Mouse (Mus musculus) urinary bladder, postnatal 0 days (tissue): ENCODE results near the gene Defa21. TPM values are rescaled to one million over a fixed set of nuclear protein-coding genes. Genes with fewer than 3 reads are reported as not detected.

ENCODE experiments used
- polyA plus RNA-seq: library from polyadenylated mRNA; unstranded; fragments of >200 nt; fragmentation: Nextera tagmentation; extraction: Ambion mirVana; gene quantifications from 2 replicates; pipeline ENCODE4 v1.2.1, GENCODE M21; 2015

The Defa21 gene
- not detected in 2 replicates for polyA plus RNA-seq

GRCm38 (mm10) chr8:21025245-21025644 is at the start of gene Defa21:
Gene Defa21, plus strand, starts transcription at chr8:21025545.

GRCm38 (mm10) chr8:21054747-21055146 is 29.4 kb downstream of the Defa21 start, which contains the start of gene Defa23:
Gene Defa23, plus strand, starts transcription at chr8:21055047.

GRCm38 (mm10) chr8:21064738-21065137 is 39.4 kb downstream of the Defa21 start, which contains the start of gene Defa35:
Gene Defa35, plus strand, starts transcription at chr8:21065038.

Other genes with a start within 250 kb of the Defa21 start
- not detected in 2 replicates for gene Defb33, start 132.9 kb upstream of the Defa21 start, polyA plus RNA-seq
- gene Gm15056, start 122.9 kb upstream of the Defa21 start, polyA plus RNA-seq, result not detected in 2 replicates
- not detected in 2 replicates for gene Gm6040, start 103.5 kb upstream of the Defa21 start, polyA plus RNA-seq
- not detected in 2 replicates for gene AY761185, start 80.8 kb upstream of the Defa21 start, polyA plus RNA-seq
- gene Defa23, start 29.5 kb downstream of the Defa21 start, polyA plus RNA-seq, result not detected in 2 replicates
- not detected in 2 replicates for gene Defa35, start 39.5 kb downstream of the Defa21 start, polyA plus RNA-seq
- not detected in 2 replicates for gene Defa25, start 58.9 kb downstream of the Defa21 start, polyA plus RNA-seq
- gene Gm14851, start 70.5 kb downstream of the Defa21 start, polyA plus RNA-seq, result not detected in 2 replicates
- not detected in 2 replicates for gene Defa30, start 109.1 kb downstream of the Defa21 start, polyA plus RNA-seq
- not detected in 2 replicates for gene Defa22, start 136.7 kb downstream of the Defa21 start, polyA plus RNA-seq
- not detected in 2 replicates for gene Defa31, start 166.1 kb downstream of the Defa21 start, polyA plus RNA-seq
- not detected in 2 replicates for gene Gm15293, start 176.0 kb downstream of the Defa21 start, polyA plus RNA-seq
- not detected in 2 replicates for gene Gm15292, start 224.2 kb downstream of the Defa21 start, polyA plus RNA-seq